18 mouse cellular contexts compared by ENCODE assay signal in genomic region chr16:66603825-66604224, GRCm38 (mm10).
DNase-seq lines count a peak whose midpoint lies in the region; ATAC-seq lines count a peak whose summit lies in the region.
"Had no signal": no experiment of that assay in that cellular context is flagged by ENCODE, and none has a peak within 500 bp of the region (broad histone marks: within the 10 kb centered on the region; RNA-seq: fewer than 3 reads in every experiment).

No protein-coding gene starts in this region.

- H3K36me3 ChIP-seq in forebrain, embryonic 12.5 days (replicated peaks), result no peaks in the 10 kb centered on the region
- no peaks in the 10 kb centered on the region for H3K36me3 ChIP-seq in forebrain, embryonic 15.5 days
- no peaks in the 10 kb centered on the region for H3K36me3 ChIP-seq in midbrain, embryonic 11.5 days (ENCODE audit: control insufficient read depth, insufficient read depth, low read length)
- no peaks in the 10 kb centered on the region for H3K36me3 ChIP-seq in midbrain, embryonic 13.5 days
- H3K36me3 ChIP-seq: embryonic facial prominence, embryonic 13.5 days; heart, embryonic 13.5 days; hindbrain, embryonic 15.5 days had no signal

- no peak overlapping the region for H3K4me3 ChIP-seq in forebrain, embryonic 12.5 days (replicated peaks)
- no peak overlapping the region for H3K4me3 ChIP-seq in forebrain, embryonic 15.5 days
- H3K4me3 ChIP-seq in midbrain, embryonic 11.5 days (ENCODE audit: low read depth, low read length), result no peak overlapping the region
- H3K4me3 ChIP-seq in midbrain, embryonic 13.5 days (replicated peaks), result no peak overlapping the region
- H3K4me3 ChIP-seq: embryonic facial prominence, embryonic 13.5 days; heart, embryonic 13.5 days; hindbrain, embryonic 15.5 days had no signal

- no peak for DNase-seq in midbrain, embryonic 11.5 days (ENCODE audit: low spot score, missing footprints)
- peak; percentile 21 for DNase-seq in embryo, embryonic 10.5 days (ENCODE audit: low spot score)
- DNase-seq: adrenal gland, postnatal 14 days; cerebellum, adult 18-20 months; cerebellum, adult 9-11 months; cerebellum, postnatal 36 days; gastrocnemius, postnatal 36 days; heart, adult 11 months; heart, postnatal 36 days had no signal

- no peaks in the 10 kb centered on the region for H3K9me3 ChIP-seq in forebrain, embryonic 12.5 days
- no peaks in the 10 kb centered on the region for H3K9me3 ChIP-seq in forebrain, embryonic 15.5 days
- H3K9me3 ChIP-seq in midbrain, embryonic 11.5 days (ENCODE audit: control insufficient read depth, low read length), result no peaks in the 10 kb centered on the region
- no peaks in the 10 kb centered on the region for H3K9me3 ChIP-seq in midbrain, embryonic 13.5 days
- H3K9me3 ChIP-seq: embryonic facial prominence, embryonic 13.5 days; heart, embryonic 13.5 days; hindbrain, embryonic 15.5 days had no signal

- H3K4me1 ChIP-seq in forebrain, embryonic 12.5 days, result no peaks in the 10 kb centered on the region
- H3K4me1 ChIP-seq in forebrain, embryonic 15.5 days, result no peaks in the 10 kb centered on the region
- no peaks in the 10 kb centered on the region for H3K4me1 ChIP-seq in midbrain, embryonic 11.5 days (ENCODE audit: control insufficient read depth, insufficient read depth, low read length)
- no peaks in the 10 kb centered on the region for H3K4me1 ChIP-seq in midbrain, embryonic 13.5 days (replicated peaks)
- H3K4me1 ChIP-seq: embryonic facial prominence, embryonic 13.5 days; heart, embryonic 13.5 days; hindbrain, embryonic 15.5 days had no signal

- H3K4me2 ChIP-seq in forebrain, embryonic 12.5 days, result no peak overlapping the region
- no peak overlapping the region for H3K4me2 ChIP-seq in forebrain, embryonic 15.5 days (replicated peaks)
- H3K4me2 ChIP-seq in midbrain, embryonic 11.5 days, result no peak overlapping the region
- H3K4me2 ChIP-seq in midbrain, embryonic 13.5 days (replicated peaks), result no peak overlapping the region
- H3K4me2 ChIP-seq: embryonic facial prominence, embryonic 13.5 days; heart, embryonic 13.5 days; hindbrain, embryonic 15.5 days had no signal

- H3K27ac ChIP-seq in forebrain, embryonic 12.5 days, result no peak overlapping the region
- H3K27ac ChIP-seq in forebrain, embryonic 15.5 days (replicated peaks), result no peak overlapping the region
- H3K27ac ChIP-seq in midbrain, embryonic 11.5 days (ENCODE audit: low read depth, low read length), result no peak overlapping the region
- H3K27ac ChIP-seq in midbrain, embryonic 13.5 days, result no peak overlapping the region
- H3K27ac ChIP-seq: embryonic facial prominence, embryonic 13.5 days; heart, embryonic 13.5 days; hindbrain, embryonic 15.5 days had no signal

- 0 out of 2 replicates have a peak, but pooled peaks have one; percentile 22 for ATAC-seq in forebrain, embryonic 12.5 days (ENCODE audit: low FRiP score)
- no peak for ATAC-seq in forebrain, embryonic 15.5 days (replicated peaks)
- peak; percentile 31; the same call in 1 of the 2 replicates for ATAC-seq in midbrain, embryonic 11.5 days (ENCODE audit: low FRiP score)
- no peak for ATAC-seq in midbrain, embryonic 13.5 days
- ATAC-seq in megakaryocyte-erythroid progenitor cell, adult 5-6 weeks (replicated peaks; ENCODE audit: low FRiP score, low TSS enrichment, poor library complexity, severe bottlenecking), result no peak
- ATAC-seq in erythroblast, adult 5-6 weeks (replicated peaks; ENCODE audit: low FRiP score, poor library complexity, severe bottlenecking), result no peak
- ATAC-seq: forebrain, embryonic 14.5 days had no signal

- 35% methylated on average over 6 of the region's 6 CpGs for WGBS in forebrain, embryonic 12.5 days
- WGBS in forebrain, embryonic 15.5 days, result 30% methylated on average over 6 of the region's 6 CpGs
- 47% methylated on average over 6 of the region's 6 CpGs for WGBS in midbrain, embryonic 11.5 days
- 42% methylated on average over 6 of the region's 6 CpGs for WGBS in midbrain, embryonic 13.5 days

- no peaks in the 10 kb centered on the region for H3K27me3 ChIP-seq in forebrain, embryonic 12.5 days
- H3K27me3 ChIP-seq in forebrain, embryonic 15.5 days, result no peaks in the 10 kb centered on the region
- H3K27me3 ChIP-seq in midbrain, embryonic 11.5 days (ENCODE audit: control insufficient read depth, insufficient read depth, low read length), result no peaks in the 10 kb centered on the region
- H3K27me3 ChIP-seq in midbrain, embryonic 13.5 days, result no peaks in the 10 kb centered on the region
- H3K27me3 ChIP-seq: embryonic facial prominence, embryonic 13.5 days; heart, embryonic 13.5 days; hindbrain, embryonic 15.5 days had no signal

- no peak overlapping the region for H3K9ac ChIP-seq in forebrain, embryonic 12.5 days
- no peak overlapping the region for H3K9ac ChIP-seq in forebrain, embryonic 15.5 days (replicated peaks)
- no peak overlapping the region for H3K9ac ChIP-seq in midbrain, embryonic 11.5 days (ENCODE audit: low read length)
- no peak overlapping the region for H3K9ac ChIP-seq in midbrain, embryonic 13.5 days (replicated peaks)
- H3K9ac ChIP-seq: embryonic facial prominence, embryonic 13.5 days; heart, embryonic 13.5 days; hindbrain, embryonic 15.5 days had no signal

Comparison
In these comparisons a context has a peak if more than half of its experiments do, and no peak if none do; other contexts are left out.
1. ATAC-seq: peak in forebrain, embryonic 12.5 days (single experiment) and midbrain, embryonic 11.5 days (single experiment); none in forebrain, embryonic 15.5 days (single experiment), midbrain, embryonic 13.5 days (single experiment), megakaryocyte-erythroid progenitor cell, adult 5-6 weeks (single experiment) and erythroblast, adult 5-6 weeks (single experiment).